Mouse (Mus musculus) megakaryocyte, embryonic 14.5 days (primary cell): ENCODE data around the gene Pde9a. TPM values are rescaled to one million over a fixed set of nuclear protein-coding genes. Genes with fewer than 3 reads are reported as not detected.

Experiments used
- H3K27me3 ChIP-seq: replicated peaks from 2 replicates; pipeline ENCODE3; 2012; ENCODE audit warnings: inconsistent platforms
- H3K36me3 ChIP-seq: replicated peaks from 2 replicates; pipeline ENCODE3; 2012; ENCODE audit warnings: low read length, inconsistent platforms, mixed read lengths
- H3K4me1 ChIP-seq: 2 replicates; pipeline ENCODE4 v1.6.1; 2012; ENCODE audit warnings: inconsistent platforms
- H3K4me3 ChIP-seq: replicated peaks from 2 replicates; pipeline ENCODE3; 2012; ENCODE audit warnings: moderate library complexity, mild to moderate bottlenecking, inconsistent platforms
- H3K9me3 ChIP-seq: 2 replicates; pipeline ENCODE4 v1.6.1; 2012; ENCODE audit warnings: inconsistent platforms
- FLI1 ChIP-seq: IDR thresholded peaks from 2 replicates; pipeline ENCODE4 v1.6.1; 2012; ENCODE audit warnings: low read length, inconsistent platforms, mixed read lengths
- GATA1 ChIP-seq: IDR thresholded peaks from 3 replicates; pipeline ENCODE4 v1.6.1; 2012; ENCODE audit warnings: mixed read lengths, low read length, inconsistent platforms, borderline replicate concordance
- polyA plus RNA-seq: library from polyadenylated mRNA; stranded (reverse); fragments of >175 nt; gene quantifications from 2 replicates; pipeline ENCODE4 v1.2.3, GENCODE M21; 2012; ENCODE audit warnings: low replicate concordance; ENCODE audit not compliant: insufficient read depth

Gene Pde9a
- polyA plus RNA-seq, 1 experiment: not detected

DNA sequence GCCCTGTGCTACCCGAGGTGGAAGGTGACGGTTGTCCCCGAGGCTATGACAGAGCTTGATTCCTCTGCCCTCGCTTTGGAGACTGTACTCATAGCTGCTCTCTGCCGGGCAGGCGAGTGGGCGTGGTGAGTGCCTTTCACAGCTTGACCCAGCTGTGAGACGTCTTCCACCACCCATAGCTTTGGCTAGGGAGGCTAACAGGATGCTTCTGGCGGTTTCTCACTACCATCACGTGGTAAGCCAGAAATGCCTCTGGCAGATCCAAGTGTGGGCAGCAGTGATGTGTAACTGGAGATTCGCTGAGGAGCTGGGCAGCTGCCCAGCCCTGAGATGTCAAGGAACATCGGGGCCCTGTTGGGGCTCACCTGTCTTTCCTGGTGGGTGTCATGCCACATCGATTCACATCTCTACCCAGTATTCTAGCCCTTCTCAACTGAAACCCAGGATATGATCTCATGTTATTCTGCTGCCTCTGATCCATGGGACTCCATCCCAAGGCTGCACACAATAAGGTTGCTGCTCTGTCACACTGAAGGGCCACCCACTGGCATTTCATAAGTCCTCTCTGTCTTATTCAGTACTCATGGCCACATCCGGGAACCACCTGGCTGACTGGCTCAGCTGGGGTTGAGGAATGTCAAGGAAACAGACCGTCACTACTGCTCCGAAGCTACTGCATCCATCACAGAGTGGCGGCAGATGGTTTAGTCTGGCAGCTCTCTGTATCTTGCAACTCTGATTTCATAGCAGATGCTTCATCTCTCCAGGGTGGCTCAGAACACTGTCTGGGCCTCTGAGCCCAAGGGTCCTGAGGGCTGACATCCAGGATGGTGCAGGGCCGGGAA, 70.9 kb downstream of the Pde9a start:
- no peaks in the 10 kb centered on the region for H3K9me3 ChIP-seq
- H3K27me3 ChIP-seq: peaks cover 58% of the 10 kb centered on the region
- no peak for TF ChIP-seq GATA1
- TF ChIP-seq FLI1: no peak
- H3K4me3 ChIP-seq: no peak overlapping the region
- peaks cover 4% of the 10 kb centered on the region; the same call in 1 of the 2 replicates for H3K4me1 ChIP-seq
- no peaks in the 10 kb centered on the region for H3K36me3 ChIP-seq

DNA sequence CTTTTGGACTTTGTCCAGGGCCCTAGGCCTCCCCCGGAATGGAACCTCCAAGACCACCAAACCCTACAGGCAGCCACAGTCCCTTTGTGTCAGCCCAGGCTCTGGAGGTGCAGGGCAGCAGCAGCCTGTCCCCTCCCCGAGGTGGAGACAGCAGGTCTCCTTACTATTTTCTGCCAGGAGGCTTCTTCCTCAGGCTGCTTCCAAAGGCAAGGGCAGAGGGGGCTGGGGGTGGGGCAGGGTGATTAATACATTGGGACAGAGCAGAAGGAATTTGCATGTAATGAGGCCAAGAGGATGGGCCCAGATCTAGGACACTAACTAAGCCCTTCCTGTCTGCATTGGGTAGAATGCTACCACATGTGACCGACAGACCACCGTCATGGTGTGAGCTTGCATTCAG, 74.4 kb downstream of the Pde9a start:
- H3K27me3 ChIP-seq: peaks cover 62% of the 10 kb centered on the region
- TF ChIP-seq FLI1 (no peak), GATA1 (no peak)
- no peak overlapping the region for H3K4me3 ChIP-seq
- no peaks in the 10 kb centered on the region for H3K9me3 ChIP-seq
- H3K36me3 ChIP-seq: no peaks in the 10 kb centered on the region
- peaks cover 1% of the 10 kb centered on the region; the same call in 1 of the 2 replicates for H3K4me1 ChIP-seq

DNA sequence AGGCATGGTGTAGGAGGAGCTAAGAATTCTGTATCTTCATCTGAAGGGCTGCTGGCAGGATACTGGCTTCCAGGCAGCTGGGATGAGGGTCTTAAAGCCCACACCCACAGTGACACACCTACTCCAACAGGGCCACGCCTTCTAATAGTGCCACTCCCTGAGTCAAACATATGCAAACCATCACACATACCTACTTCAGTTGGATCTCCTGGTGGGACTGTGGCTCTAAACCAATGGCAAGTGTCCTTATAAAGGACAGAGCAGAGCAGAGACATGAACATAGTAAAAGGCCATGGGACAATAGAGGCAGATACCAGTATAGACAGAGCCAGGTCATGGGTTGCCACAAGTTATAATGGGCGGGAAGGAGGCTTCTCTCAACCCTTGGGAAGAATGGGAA, 76.5 kb downstream of the Pde9a start:
- Histone ChIP-seq H3K4me3 (no peak overlapping the region), H3K9me3 (peaks cover 10% of the 10 kb centered on the region), H3K36me3 (no peaks in the 10 kb centered on the region), H3K4me1 (no peaks in the 10 kb centered on the region), H3K27me3 (peaks cover 46% of the 10 kb centered on the region)
- TF ChIP-seq GATA1 (no peak), FLI1 (no peak)

- H3K9me3 ChIP-seq: peaks cover 10% of the 10 kb centered on the region
Measured at GRCm38 (mm10) chr17:31466854-31467253, 80.8 kb downstream of the Pde9a start.

DNA sequence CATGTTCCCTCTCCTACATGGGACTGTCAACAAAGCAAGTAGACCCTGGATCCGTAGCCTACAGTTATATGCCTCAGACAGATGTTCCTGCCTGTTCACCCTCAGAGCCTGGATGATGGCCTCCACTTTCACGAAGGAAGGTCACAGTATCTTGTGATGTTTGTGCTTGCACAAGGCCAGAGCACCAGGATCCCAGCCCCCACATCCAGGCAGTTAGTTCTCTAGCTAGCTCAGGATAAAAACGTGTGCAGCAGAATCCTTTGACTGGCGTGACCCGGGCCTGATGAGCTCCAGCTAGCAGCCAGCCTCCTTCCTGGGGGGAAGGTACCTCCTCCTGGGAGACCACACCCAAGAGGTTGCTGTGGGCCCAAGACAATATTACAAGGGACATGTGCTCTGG, 82.5 kb downstream of the Pde9a start:
- Histone ChIP-seq H3K4me3 (no peak overlapping the region), H3K27me3 (peaks cover 36% of the 10 kb centered on the region), H3K36me3 (no peaks in the 10 kb centered on the region), H3K9me3 (peaks cover 10% of the 10 kb centered on the region), H3K4me1 (no peaks in the 10 kb centered on the region)
- TF ChIP-seq FLI1 (no peak), GATA1 (no peak)

More at GRCm38 (mm10) chr17:31466854-31467253, 80.8 kb downstream of the Pde9a start:
- no peaks in the 10 kb centered on the region for H3K4me1 ChIP-seq
- no peaks in the 10 kb centered on the region for H3K36me3 ChIP-seq
- peaks cover 31% of the 10 kb centered on the region for H3K27me3 ChIP-seq
- H3K4me3 ChIP-seq: no peak overlapping the region
- TF ChIP-seq FLI1 (no peak), GATA1 (no peak)

GRCm38 (mm10) chr17:31470766-31471418, 84.9 kb downstream of the Pde9a start:
- no peak for TF ChIP-seq FLI1
- no peak for TF ChIP-seq GATA1
- H3K27me3 ChIP-seq: peaks cover 42% of the 10 kb centered on the region
- no peaks in the 10 kb centered on the region for H3K36me3 ChIP-seq
- H3K4me1 ChIP-seq: no peaks in the 10 kb centered on the region
- H3K9me3 ChIP-seq: peaks cover 10% of the 10 kb centered on the region
- H3K4me3 ChIP-seq: peak overlapping the region; percentile 70

GRCm38 (mm10) chr17:31474388-31474787, 88.4 kb downstream of the Pde9a start:
- H3K4me3 ChIP-seq: no peak overlapping the region
- no peak for TF ChIP-seq FLI1
- no peak for TF ChIP-seq GATA1
- H3K4me1 ChIP-seq: no peaks in the 10 kb centered on the region
- no peaks in the 10 kb centered on the region for H3K9me3 ChIP-seq
- peaks cover 49% of the 10 kb centered on the region for H3K27me3 ChIP-seq
- no peaks in the 10 kb centered on the region for H3K36me3 ChIP-seq

DNA sequence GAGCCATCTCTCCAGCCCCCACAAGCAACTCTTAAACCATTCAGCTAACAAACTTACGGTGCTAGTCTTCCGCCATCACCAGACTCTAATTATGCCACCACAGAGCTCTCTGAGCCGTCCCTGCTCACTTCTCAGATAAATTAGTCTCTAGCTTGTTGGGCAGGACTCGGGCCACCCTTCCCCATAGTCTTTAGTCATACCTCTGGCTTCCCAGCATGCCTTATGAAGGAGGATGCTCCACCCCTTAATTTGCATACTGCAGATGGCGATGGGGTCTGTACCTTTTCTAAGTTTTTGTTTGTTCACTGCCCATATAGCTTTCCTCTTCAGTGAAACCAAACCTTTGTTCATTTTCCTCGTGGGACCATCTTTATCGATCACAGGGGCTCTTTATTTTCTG, 92.6 kb downstream of the Pde9a start:
- Histone ChIP-seq H3K4me1 (no peaks in the 10 kb centered on the region), H3K36me3 (no peaks in the 10 kb centered on the region), H3K27me3 (peaks cover 37% of the 10 kb centered on the region), H3K4me3 (no peak overlapping the region), H3K9me3 (no peaks in the 10 kb centered on the region)
- TF ChIP-seq GATA1 (no peak), FLI1 (no peak)

GRCm38 (mm10) chr17:31479108-31479844, 93.3 kb downstream of the Pde9a start:
- H3K4me1 ChIP-seq: no peaks in the 10 kb centered on the region
- no peaks in the 10 kb centered on the region for H3K9me3 ChIP-seq
- H3K4me3 ChIP-seq: no peak overlapping the region
- peaks cover 31% of the 10 kb centered on the region for H3K27me3 ChIP-seq
- H3K36me3 ChIP-seq: no peaks in the 10 kb centered on the region
- TF ChIP-seq GATA1 (no peak), FLI1 (no peak)
